ENCODE assay signal across 9 mouse cellular contexts in genomic region chr9:120656976-120657375, GRCm38 (mm10).
DNase-seq lines count a peak whose midpoint lies in the region; ATAC-seq and TF ChIP-seq lines count a peak whose summit lies in the region.
"Had no signal": no experiment of that assay in that cellular context is flagged by ENCODE, and none has a peak within 500 bp of the region (broad histone marks: within the 10 kb centered on the region; RNA-seq: fewer than 3 reads in every experiment).

No protein-coding gene starts in this region.

- 0 out of 2 replicates have a peak, but pooled peaks have one; percentile 46 for ATAC-seq in forebrain, embryonic 11.5 days (replicated peaks; ENCODE audit: low FRiP score)
- no peak for ATAC-seq in forebrain, embryonic 16.5 days
- no peak for ATAC-seq in neural tube, embryonic 11.5 days (ENCODE audit: insufficient read depth, low FRiP score, low TSS enrichment)
- ATAC-seq in erythroblast, adult 5-6 weeks (replicated peaks; ENCODE audit: low FRiP score, poor library complexity, severe bottlenecking) = no peak

- peaks cover 6% of the 10 kb centered on the region; the same call in 1 of the 2 replicates for H3K4me1 ChIP-seq in forebrain, embryonic 11.5 days (replicated peaks; ENCODE audit: control insufficient read depth, insufficient read depth, low read length)
- no peaks in the 10 kb centered on the region for H3K4me1 ChIP-seq in forebrain, embryonic 16.5 days (replicated peaks; ENCODE audit: control insufficient read depth, insufficient read depth, low read length)
- H3K4me1 ChIP-seq in spleen, adult 2 months (ENCODE audit: control insufficient read depth, insufficient read depth, insufficient read length) = no peaks in the 10 kb centered on the region
- peaks cover 19% of the 10 kb centered on the region for H3K4me1 ChIP-seq in neural tube, embryonic 11.5 days (ENCODE audit: control insufficient read depth, insufficient read depth, low read length)

- no peaks in the 10 kb centered on the region for H3K36me3 ChIP-seq in forebrain, embryonic 11.5 days (ENCODE audit: control insufficient read depth, insufficient read depth, low read length)
- H3K36me3 ChIP-seq in forebrain, embryonic 16.5 days (ENCODE audit: control insufficient read depth, insufficient read depth) = no peaks in the 10 kb centered on the region
- no peaks in the 10 kb centered on the region for H3K36me3 ChIP-seq in spleen, adult 2 months (ENCODE audit: control insufficient read depth, insufficient read depth, low read length)
- H3K36me3 ChIP-seq in neural tube, embryonic 11.5 days (ENCODE audit: control insufficient read depth, insufficient read depth, low read length) = no peaks in the 10 kb centered on the region
- H3K36me3 ChIP-seq: hindbrain, embryonic 15.5 days had no signal

- no peak overlapping the region for H3K27ac ChIP-seq in forebrain, embryonic 11.5 days (ENCODE audit: low read depth, low read length)
- no peak overlapping the region for H3K27ac ChIP-seq in forebrain, embryonic 16.5 days (ENCODE audit: low read length)
- no peak overlapping the region for H3K27ac ChIP-seq in spleen, adult 2 months (ENCODE audit: insufficient read depth, low read length)
- H3K27ac ChIP-seq in neural tube, embryonic 11.5 days (ENCODE audit: low read depth, low read length) = no peak overlapping the region
- H3K27ac ChIP-seq: hindbrain, embryonic 15.5 days had no signal

- H3K4me3 ChIP-seq in forebrain, embryonic 11.5 days (ENCODE audit: low read depth, low read length) = no peak overlapping the region
- H3K4me3 ChIP-seq in forebrain, embryonic 16.5 days (replicated peaks; ENCODE audit: low read length) = no peak overlapping the region
- H3K4me3 ChIP-seq in spleen, adult 2 months (ENCODE audit: extremely low read depth, insufficient read depth, insufficient read length) = no peak overlapping the region
- no peak overlapping the region for H3K4me3 ChIP-seq in neural tube, embryonic 11.5 days (ENCODE audit: low read depth, low read length)
- H3K4me3 ChIP-seq: hindbrain, embryonic 15.5 days had no signal

- WGBS in forebrain, embryonic 11.5 days = 16% methylated on average over 6 of the region's 6 CpGs
- 21% methylated on average over 4 of the region's 6 CpGs for WGBS in forebrain, embryonic 16.5 days
- WGBS in spleen, adult 2 months = 13% methylated on average over 6 of the region's 6 CpGs
- WGBS in neural tube, embryonic 11.5 days = 16% methylated on average over 6 of the region's 6 CpGs

- no peaks in the 10 kb centered on the region for H3K9me3 ChIP-seq in forebrain, embryonic 11.5 days (ENCODE audit: control insufficient read depth, low read length)
- no peaks in the 10 kb centered on the region for H3K9me3 ChIP-seq in forebrain, embryonic 16.5 days (ENCODE audit: control insufficient read depth, low read length)
- no peaks in the 10 kb centered on the region for H3K9me3 ChIP-seq in neural tube, embryonic 11.5 days (ENCODE audit: control insufficient read depth, low read length)
- H3K9me3 ChIP-seq: hindbrain, embryonic 15.5 days had no signal

- TF ChIP-seq POLR2A in spleen, adult 2 months (IDR thresholded peaks at IDR 0.05; ENCODE audit: low read depth, low read length) = no peak

- H3K4me2 ChIP-seq in forebrain, embryonic 11.5 days (ENCODE audit: low read depth, low read length, severe bottlenecking) = no peak overlapping the region
- H3K4me2 ChIP-seq in forebrain, embryonic 16.5 days (ENCODE audit: low read length) = no peak overlapping the region
- no peak overlapping the region for H3K4me2 ChIP-seq in neural tube, embryonic 11.5 days (ENCODE audit: low read depth)
- H3K4me2 ChIP-seq: hindbrain, embryonic 15.5 days had no signal

- no peak overlapping the region for H3K9ac ChIP-seq in forebrain, embryonic 11.5 days (ENCODE audit: low read length)
- no peak overlapping the region for H3K9ac ChIP-seq in forebrain, embryonic 16.5 days (replicated peaks; ENCODE audit: low read depth, low read length)
- H3K9ac ChIP-seq in neural tube, embryonic 11.5 days (ENCODE audit: low read length) = no peak overlapping the region
- H3K9ac ChIP-seq: hindbrain, embryonic 15.5 days had no signal

- peak; percentile 63; the same call in 1 of the 2 replicates for TF ChIP-seq CTCF in spleen, adult 2 months (IDR thresholded peaks at IDR 0.05; ENCODE audit: extremely low read depth, insufficient read depth, insufficient read length, insufficient replicate concordance)

- peak; percentile 79 for DNase-seq in forebrain, embryonic 11.5 days (ENCODE audit: low spot score)
- no peak for DNase-seq in spleen, adult 2 months (ENCODE audit: low read depth in 1 of 2, low spot score in 2 of 2)
- DNase-seq in spleen, postnatal 14 days (ENCODE audit: low spot score in 2 of 2) = no peak
- DNase-seq in forelimb bud, embryonic 11.5 days (ENCODE audit: low read depth, low spot score) = peak; percentile 51
- peak; percentile 70 for DNase-seq in neural tube, embryonic 11.5 days (ENCODE audit: low spot score)
- DNase-seq in right cerebral cortex, postnatal 25 days = no peak

- no peaks in the 10 kb centered on the region for H3K27me3 ChIP-seq in forebrain, embryonic 11.5 days (ENCODE audit: control insufficient read depth, insufficient read depth, low read length)
- no peaks in the 10 kb centered on the region for H3K27me3 ChIP-seq in forebrain, embryonic 16.5 days (replicated peaks; ENCODE audit: control insufficient read depth, insufficient read depth, low read length)
- H3K27me3 ChIP-seq in spleen, adult 2 months (ENCODE audit: control insufficient read depth, insufficient read depth, low read length) = no peaks in the 10 kb centered on the region
- no peaks in the 10 kb centered on the region for H3K27me3 ChIP-seq in neural tube, embryonic 11.5 days (ENCODE audit: control insufficient read depth, insufficient read depth, low read length)
- H3K27me3 ChIP-seq: hindbrain, embryonic 15.5 days had no signal

Comparison
In these comparisons a context has a peak if more than half of its experiments do, and no peak if none do; other contexts are left out.
1. DNase-seq: peak in forebrain, embryonic 11.5 days (single experiment), forelimb bud, embryonic 11.5 days (single experiment) and neural tube, embryonic 11.5 days (single experiment); none in spleen, adult 2 months (0 of 2), spleen, postnatal 14 days (0 of 2) and right cerebral cortex, postnatal 25 days (single experiment).